Mouse (Mus musculus) c-Kit-positive CD71-positive TER-119-negative erythroid progenitor cells, embryonic 14.5 days (primary cell): ENCODE measurements around the gene Ifngr2.
A peak's percentile ranks its signal among the peaks of the same experiment; 100 is the strongest.
"Not testable (repeated sequence)": the region's sequence is repeated elsewhere in the genome, so short reads cannot be mapped to it uniquely, and the experiment has no call there.

Source experiments
- DNase-seq: peaks from one replicate; pipeline ENCODE4 v3.0.0-alpha.2; 2013; ENCODE audit warnings: low read depth

The Ifngr2 gene

GRCm38 (mm10) chr16:91546836-91547741 lies at the start of gene Ifngr2:
Gene Ifngr2, plus strand, starts transcription at chr16:91547072.
- no peak for DNase-seq

GRCm38 (mm10) chr16:91498041-91498440 lies 48.8 kb upstream of the Ifngr2 start:
- no peak for DNase-seq

DNA sequence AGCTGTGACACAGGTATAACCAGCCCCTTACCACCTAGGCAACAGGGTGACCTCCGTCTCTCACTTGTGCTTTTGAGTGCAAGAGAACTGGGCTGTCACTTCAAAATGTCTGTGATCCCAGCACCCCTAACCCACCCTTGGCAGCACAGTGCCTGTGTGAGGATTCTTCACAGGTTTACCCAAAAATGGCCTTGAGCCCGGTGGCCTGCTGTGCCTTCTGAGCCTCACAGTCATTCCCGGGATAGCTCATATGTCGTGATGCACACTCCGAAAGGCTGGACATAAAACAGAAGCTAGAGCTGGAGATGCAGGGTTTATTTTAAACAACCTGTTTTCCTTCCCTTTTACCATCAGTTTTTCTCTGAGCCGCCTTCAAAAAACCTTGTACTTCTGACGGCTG lies 42.2 kb upstream of the Ifngr2 start:
- DNase-seq = no peak

GRCm38 (mm10) chr16:91505116-91505601 lies 41.7 kb upstream of the Ifngr2 start:
- no peak for DNase-seq

DNA sequence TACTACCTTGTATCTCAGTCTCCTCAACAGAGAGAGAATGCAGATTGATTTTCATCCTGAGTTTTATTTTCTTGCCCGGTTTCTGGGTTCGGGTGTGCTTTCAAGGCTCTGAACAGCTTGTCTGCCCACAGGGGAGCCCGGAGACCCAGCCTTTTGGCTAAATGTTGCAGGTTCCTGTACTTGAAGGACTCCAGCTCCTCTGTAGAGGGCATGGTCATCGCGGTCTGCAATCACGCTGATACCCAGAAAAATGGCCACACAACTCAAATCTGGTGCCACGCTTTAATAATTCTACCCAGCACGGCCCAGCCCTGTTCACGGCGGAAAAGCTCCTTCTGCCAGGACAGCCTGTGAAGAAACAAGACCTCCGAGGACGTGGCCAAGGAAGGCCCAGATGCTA lies 40.5 kb upstream of the Ifngr2 start:
- DNase-seq = no peak

- peak; percentile 80 for DNase-seq
Measured at GRCm38 (mm10) chr16:91512161-91512787, 34.6 kb upstream of the Ifngr2 start.

DNA sequence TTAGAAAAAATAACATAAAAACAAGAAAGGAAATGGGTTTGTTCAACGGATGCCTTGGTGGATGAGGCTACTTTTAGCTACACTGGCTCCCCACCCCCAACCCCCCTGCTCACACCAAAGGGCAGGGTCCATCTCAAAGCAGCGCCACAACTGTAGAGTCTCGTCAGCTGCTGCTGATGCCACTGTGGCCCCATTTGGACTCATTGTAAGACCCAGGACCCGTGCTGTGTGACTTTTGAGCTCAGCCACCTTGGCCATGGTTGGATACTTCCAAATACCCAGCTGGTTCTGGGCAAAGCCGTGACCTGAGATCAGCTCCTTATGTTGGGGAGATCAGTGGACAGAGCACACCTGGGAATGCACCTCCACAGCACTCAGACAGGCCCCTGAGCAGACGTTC lies 33.8 kb upstream of the Ifngr2 start:
- DNase-seq = no peak

GRCm38 (mm10) chr16:91517020-91517419 lies 29.9 kb upstream of the Ifngr2 start:
- DNase-seq = peak; percentile 51

DNA sequence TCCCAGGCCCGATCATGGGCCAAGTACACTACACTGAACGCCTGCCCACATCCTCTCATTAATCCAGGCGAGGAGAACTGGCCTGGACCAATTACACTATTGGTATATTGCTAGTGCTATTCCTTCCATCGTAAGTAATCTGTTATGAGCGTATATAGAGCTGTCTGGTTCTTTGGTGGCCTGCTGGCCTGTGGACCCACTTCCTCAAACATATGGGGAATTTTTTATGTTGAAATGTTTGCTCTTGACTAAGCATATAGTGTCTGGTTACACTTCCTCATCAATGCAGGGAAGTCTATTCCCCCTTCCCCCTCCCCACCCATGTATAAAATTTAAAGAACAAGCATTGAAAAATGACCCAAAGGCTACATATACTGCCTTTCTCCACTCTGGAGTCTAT lies 24.8 kb upstream of the Ifngr2 start:
- DNase-seq = no peak

GRCm38 (mm10) chr16:91522479-91523309 lies 24.2 kb upstream of the Ifngr2 start:
- DNase-seq = no peak

GRCm38 (mm10) chr16:91524206-91524605 lies 22.7 kb upstream of the Ifngr2 start:
- DNase-seq = no peak

DNA sequence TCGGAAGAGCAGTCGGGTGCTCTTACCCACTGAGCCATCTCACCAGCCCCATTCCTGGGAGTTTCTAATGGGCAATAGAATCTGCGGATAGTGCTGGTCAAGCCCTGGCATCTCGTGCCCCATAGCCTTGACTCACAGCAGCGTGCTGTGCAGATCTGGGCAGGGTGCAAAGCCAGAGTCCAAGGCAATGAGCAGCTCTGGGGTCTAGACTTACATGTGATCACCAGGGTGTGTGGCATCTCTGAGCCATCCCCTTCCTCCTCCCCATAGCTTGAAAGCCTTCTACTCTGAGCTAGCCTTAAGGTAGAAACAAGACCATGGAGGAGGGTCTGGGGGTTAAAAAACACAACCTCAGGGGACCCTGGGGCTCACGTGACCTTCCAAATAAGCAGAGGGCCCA lies 20.6 kb upstream of the Ifngr2 start:
- no peak for DNase-seq

DNA sequence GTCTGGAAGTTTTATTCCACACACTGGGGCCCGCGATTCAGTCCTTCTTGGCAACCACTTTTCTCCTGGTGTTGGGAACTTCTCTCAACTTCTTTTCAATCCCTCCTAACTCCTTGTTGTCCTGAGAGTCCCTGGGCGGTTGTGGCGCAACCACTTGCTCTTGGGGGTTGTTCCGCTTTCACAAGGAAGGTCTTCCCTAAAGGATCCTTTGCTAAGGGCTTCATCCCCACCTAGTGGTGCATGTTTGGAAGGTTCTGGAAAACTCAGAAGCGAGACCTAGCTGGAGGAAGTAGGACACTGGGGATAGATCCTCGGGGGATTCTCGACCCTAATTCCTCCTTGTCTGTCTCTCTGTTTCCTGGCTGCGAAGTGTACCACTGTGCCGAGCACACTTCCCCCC lies 19.8 kb upstream of the Ifngr2 start:
- DNase-seq = no peak

DNA sequence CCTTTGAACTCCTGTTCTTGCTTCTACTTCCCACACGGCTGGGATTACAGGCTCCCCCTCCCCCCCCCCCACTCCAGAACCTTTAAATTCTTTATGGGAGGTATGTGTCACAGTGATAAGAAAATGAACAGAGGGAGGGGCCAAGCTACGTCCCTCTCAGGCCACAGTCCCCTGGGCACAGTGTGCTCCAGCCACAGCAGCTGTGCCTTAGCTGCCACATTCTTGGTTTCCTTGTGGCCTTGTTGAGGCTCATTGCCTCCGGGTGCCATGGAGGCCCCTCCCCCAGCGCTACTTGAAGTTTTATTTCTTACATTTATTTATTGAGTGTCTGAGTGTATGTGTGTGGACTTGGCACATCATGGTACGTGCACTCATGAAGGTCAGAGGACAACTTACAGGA lies 19.4 kb upstream of the Ifngr2 start:
- DNase-seq = no peak

GRCm38 (mm10) chr16:91528578-91528977 lies 18.3 kb upstream of the Ifngr2 start:
- DNase-seq = no peak

DNA sequence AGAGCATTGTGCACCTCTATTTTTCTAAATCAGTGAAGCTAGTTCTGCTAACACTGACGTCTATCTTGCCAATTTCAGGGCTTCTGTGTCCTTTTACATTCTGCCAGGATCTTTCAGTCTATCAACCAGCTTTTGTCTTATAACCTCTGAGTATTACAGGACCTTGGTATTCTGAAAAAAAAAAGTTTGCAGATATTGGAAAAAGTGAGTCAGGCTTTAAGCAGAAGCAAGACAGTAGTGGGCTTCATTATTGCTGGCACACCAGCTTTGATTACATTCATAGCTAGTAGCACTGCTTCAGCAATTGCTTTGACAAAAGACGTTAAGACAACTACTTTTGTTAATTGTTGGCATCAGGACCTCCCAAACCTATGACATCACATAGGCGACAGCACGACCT lies 16.0 kb upstream of the Ifngr2 start:
- DNase-seq = not testable (repeated sequence)

- no peak for DNase-seq
Measured at GRCm38 (mm10) chr16:91531856-91532255, 15.0 kb upstream of the Ifngr2 start.

DNA sequence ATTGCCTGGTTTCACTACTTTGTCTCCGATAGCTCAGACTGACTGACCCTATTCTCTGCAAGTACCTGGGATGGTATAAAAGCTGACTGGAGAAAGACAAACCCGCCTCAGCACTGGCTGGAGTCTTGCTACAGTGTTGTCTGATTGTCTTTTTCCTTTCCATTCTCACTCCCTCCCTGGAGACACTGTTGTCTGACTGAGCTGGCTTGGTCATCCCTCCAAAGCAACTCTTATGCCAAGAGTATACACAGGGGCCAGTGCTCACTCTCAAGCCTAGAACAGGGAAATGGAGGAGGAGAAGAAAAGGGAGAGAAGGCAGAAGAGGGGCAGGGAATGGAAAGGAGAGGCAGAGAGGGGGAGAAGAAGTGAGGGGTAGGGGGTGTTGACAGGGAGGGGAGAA lies 14.4 kb upstream of the Ifngr2 start:
- DNase-seq = no peak

DNA sequence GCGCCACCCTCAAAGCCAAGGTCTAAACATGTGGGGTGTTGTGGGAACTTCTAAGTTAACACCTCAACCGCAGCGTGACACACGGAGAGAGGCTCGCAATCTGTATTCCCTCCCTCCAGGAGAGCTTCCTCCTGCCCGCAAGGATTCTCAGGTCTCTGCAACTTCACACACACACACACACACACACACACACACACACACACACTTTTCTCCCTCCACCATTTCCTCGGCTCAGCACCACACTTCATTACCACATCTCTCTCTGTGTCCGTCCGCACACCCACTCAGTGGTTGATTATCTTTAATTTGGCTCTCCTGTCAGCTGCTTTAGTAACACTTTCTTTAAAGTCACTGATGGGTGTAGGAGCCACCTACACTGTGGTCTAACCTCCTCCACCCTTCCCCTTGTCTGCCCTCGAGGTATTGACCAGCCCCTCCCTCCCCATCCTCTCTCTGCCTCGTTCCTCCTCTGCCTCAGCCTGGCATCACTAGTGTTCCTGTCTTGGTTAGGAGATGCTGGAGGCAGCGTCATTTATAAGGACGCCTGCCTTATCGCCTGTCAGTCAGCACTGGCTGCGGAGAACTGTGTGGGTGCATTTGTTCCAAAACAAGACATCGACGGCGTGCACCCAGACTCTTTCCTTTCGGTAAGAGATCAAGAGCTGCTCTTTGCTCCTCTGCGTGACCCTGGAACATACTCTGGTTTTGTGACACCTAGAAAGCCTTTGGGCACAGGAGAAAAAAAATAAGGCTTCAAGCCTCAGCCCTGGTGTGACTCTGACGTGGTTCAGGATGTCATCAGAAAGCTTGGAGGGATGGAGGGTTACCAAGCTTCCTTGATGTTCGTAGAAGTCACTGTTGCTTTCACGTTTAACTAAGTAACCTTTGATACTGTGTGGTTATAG lies 13.5 kb upstream of the Ifngr2 start:
- no peak for DNase-seq

DNA sequence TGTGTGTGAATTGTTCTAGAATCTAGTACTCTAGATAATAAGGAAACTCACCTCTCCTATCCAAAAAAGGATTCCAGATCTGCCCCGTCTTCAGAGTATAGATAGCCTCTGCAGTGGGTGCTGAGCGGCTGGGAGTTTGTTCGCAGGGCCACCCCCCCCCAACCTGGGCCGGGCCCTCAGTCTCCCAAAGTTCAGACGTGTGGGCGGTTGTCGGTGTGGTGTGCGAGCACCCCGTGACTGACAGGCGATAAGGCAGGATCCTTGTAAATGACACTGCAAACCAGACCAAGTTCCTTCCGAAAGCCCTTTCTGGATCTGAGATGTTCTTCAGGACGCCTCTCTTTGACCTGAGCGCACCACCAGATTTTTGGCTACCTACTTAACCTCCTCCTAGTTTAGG lies 12.4 kb upstream of the Ifngr2 start:
- DNase-seq = peak; percentile 88

DNA sequence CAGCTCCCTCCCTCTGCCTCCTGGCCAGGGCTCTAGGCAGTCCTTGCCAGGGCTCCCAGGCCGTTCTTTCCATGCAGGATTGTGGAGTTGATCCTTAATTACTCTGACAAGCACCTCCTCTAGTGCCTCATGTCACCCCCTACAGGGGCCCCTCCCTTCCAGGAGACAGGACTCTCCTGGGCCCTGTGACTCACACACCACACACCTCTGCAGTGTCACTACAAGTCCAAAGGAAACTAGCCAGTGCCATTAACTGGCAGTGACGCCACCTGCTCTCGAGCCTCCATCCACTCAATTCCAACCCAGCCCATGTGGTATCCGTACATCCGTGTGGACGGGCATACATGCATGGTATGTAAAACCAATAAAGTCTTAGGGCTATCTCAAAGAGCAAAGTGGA lies 12.0 kb upstream of the Ifngr2 start:
- DNase-seq = no peak
